Mouse (Mus musculus): Measurements from ENCODE around the gene Usp21. TPM values are rescaled to one million over a fixed set of nuclear protein-coding genes. Genes with fewer than 3 reads are reported as not detected.

Usp21 gene
- polyA plus RNA-seq, 2 experiments, result 17.4 to 18.0 TPM

DNA sequence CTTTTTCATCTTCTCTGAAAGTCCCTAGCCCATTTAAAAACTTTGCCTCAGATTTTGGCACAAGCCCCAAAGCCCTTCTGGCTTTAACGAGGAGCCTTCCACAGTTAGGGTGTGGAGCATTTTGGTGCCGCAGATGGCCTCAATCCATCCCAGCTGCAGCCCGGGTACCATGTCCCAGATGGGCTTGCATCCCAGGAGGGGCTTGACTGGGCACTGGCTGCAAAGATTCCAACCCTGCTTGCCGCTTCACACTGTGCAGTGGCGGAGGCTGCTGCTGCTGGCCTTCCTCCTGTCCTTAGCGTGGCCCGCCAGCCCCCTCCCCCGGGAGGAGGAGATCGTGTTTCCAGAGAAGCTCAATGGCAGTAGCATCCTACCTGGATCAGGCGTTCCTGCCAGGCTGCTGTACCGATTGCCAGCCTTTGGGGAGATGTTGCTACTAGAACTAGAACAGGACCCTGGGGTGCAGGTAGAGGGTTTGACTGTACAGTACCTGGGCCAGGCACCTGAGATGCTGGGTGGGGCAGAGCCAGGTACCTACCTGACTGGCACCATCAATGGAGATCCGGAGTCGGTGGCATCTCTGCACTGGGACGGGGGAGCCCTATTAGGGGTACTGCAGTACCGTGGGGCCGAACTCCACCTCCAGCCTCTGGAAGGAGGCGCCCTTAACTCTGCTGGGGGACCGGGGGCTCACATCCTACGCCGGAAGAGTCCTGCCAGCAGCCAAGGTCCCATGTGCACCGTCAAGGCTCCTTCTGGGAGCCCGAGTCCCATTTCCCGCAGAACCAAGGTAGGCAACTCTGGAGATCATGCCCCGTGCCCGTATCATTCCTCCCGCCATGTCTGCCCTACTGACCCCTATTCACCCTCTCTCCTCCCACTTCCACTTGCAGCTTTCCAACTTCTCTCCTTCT, 36.9 kb downstream of the Usp21 start, which contains the start of gene Ndufs2:
Gene Ndufs2, minus strand, starts transcription at position 709 of the 914 bp plus-strand sequence.
- H3K27ac ChIP-seq, result no peak within 1 kb of the TSS
- H3K4me2 ChIP-seq (ENCODE audit: low read depth), result peak within 1 kb of the TSS; percentile 11; the same call in 1 of the 2 replicates
- H3K27me3 ChIP-seq (ENCODE audit: control insufficient read depth, insufficient read depth, low read length), result peaks cover 25% of the 10 kb centered on the region
- no peak for DNase-seq (ENCODE audit: low read depth in 3 of 3, low spot score in 3 of 3)
- H3K4me1 ChIP-seq (replicated peaks; ENCODE audit: control insufficient read depth in 2 of 2, insufficient read depth in 2 of 2, low read length in 1 of 2), result peaks cover 12 to 16% of the 10 kb centered on the region in 2 experiments
- 30% methylated on average over 26 of the region's 26 CpGs for WGBS (ENCODE audit: insufficient replicate concordance)
- H3K9me3 ChIP-seq (ENCODE audit: control insufficient read depth, low read length), result no peaks in the 10 kb centered on the region
- no peaks in the 10 kb centered on the region for H3K36me3 ChIP-seq (replicated peaks; ENCODE audit: control insufficient read depth, insufficient read depth, low read depth)
- no peak for ATAC-seq (ENCODE audit: insufficient read depth)
- no peak within 1 kb of the TSS for H3K9ac ChIP-seq (replicated peaks)
- TF ChIP-seq CTCF (IDR thresholded peaks at IDR 0.05; ENCODE audit: low read depth), result no peak
- TF ChIP-seq EP300 (IDR thresholded peaks at IDR 0.05; ENCODE audit: low read depth), result no peak
- H3K4me3 ChIP-seq (ENCODE audit: insufficient read depth in 1 of 2, low read depth in 2 of 2, low read length in 2 of 2), result 0 out of 4 replicates have a peak within 1 kb of the TSS, but pooled peaks of 1 of the 2 experiments have one; percentile 3

GRCm38 (mm10) chr1:171249913-171250600, 37.7 kb downstream of the Usp21 start, which contains the start of gene Adamts4:
Adamts4 (plus strand) TSS chr1:171250421.
- Histone ChIP-seq H3K36me3 (replicated peaks; ENCODE audit: control insufficient read depth, insufficient read depth, low read depth) (peaks cover under 1% of the 10 kb centered on the region; the same call in 1 of the 2 replicates), H3K9ac (replicated peaks) (no peak within 1 kb of the TSS), H3K4me2 (ENCODE audit: low read depth) (peak within 1 kb of the TSS; percentile 11; the same call in 1 of the 2 replicates), H3K27ac (no peak within 1 kb of the TSS), H3K4me1 (replicated peaks; ENCODE audit: control insufficient read depth in 2 of 2, insufficient read depth in 2 of 2, low read length in 1 of 2) (peaks cover 13 to 18% of the 10 kb centered on the region in 2 experiments), H3K4me3 (ENCODE audit: insufficient read depth in 1 of 2, low read depth in 2 of 2, low read length in 2 of 2) (0 out of 4 replicates have a peak within 1 kb of the TSS, but pooled peaks of 1 of the 2 experiments have one; percentile 3), H3K9me3 (ENCODE audit: control insufficient read depth, low read length) (no peaks in the 10 kb centered on the region), H3K27me3 (ENCODE audit: control insufficient read depth, insufficient read depth, low read length) (peaks cover 25% of the 10 kb centered on the region)
- no peak for DNase-seq (ENCODE audit: low read depth in 3 of 3, low spot score in 3 of 3)
- TF ChIP-seq CTCF (IDR thresholded peaks at IDR 0.05; ENCODE audit: low read depth) (no peak), EP300 (IDR thresholded peaks at IDR 0.05; ENCODE audit: low read depth) (no peak)
- ATAC-seq (ENCODE audit: insufficient read depth), result no peak
- WGBS (ENCODE audit: insufficient replicate concordance), result 17% methylated on average over 5 of the region's 5 CpGs

- WGBS (ENCODE audit: insufficient replicate concordance), result 23% methylated on average over 3 of the region's 3 CpGs
- Histone ChIP-seq H3K27me3 (ENCODE audit: control insufficient read depth, insufficient read depth, low read length) (peaks cover 25% of the 10 kb centered on the region), H3K4me3 (ENCODE audit: insufficient read depth in 1 of 2, low read depth in 2 of 2, low read length in 2 of 2) (no peak overlapping the region), H3K27ac (no peak overlapping the region), H3K36me3 (replicated peaks; ENCODE audit: control insufficient read depth, insufficient read depth, low read depth) (peaks cover 6% of the 10 kb centered on the region; the same call in 1 of the 2 replicates), H3K9me3 (ENCODE audit: control insufficient read depth, low read length) (no peaks in the 10 kb centered on the region), H3K4me2 (ENCODE audit: low read depth) (no peak overlapping the region), H3K9ac (replicated peaks) (no peak overlapping the region), H3K4me1 (replicated peaks; ENCODE audit: control insufficient read depth in 2 of 2, insufficient read depth in 2 of 2, low read length in 1 of 2) (peaks cover 13 to 18% of the 10 kb centered on the region in 2 experiments)
- TF ChIP-seq CTCF (IDR thresholded peaks at IDR 0.05; ENCODE audit: low read depth), result no peak
- TF ChIP-seq EP300 (IDR thresholded peaks at IDR 0.05; ENCODE audit: low read depth), result no peak
- ATAC-seq (ENCODE audit: insufficient read depth), result no peak
- DNase-seq (ENCODE audit: low read depth in 3 of 3, low spot score in 3 of 3), result no peak
Observed at GRCm38 (mm10) chr1:171248386-171249226, 39.2 kb downstream of the Usp21 start.

DNA sequence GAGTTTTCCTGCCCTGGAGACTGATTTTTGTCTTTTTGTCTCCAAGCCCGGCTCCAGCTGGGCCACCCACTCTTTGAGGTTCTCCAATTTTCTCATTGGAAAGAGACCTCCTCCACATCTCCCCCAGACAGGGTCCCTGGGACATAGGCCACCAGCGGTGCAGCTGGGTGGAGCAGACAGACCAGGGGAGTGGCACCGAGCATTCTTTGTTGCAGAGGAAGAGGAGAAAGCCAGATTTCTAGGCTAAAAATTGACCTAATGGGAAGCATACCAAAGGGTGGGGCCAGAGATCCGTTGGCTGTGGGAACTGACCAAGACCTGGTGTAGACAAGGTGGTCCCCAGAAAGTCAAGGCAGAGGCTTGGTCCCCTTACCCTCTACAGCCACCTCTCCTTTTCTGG, 39.9 kb downstream of the Usp21 start:
- no peaks in the 10 kb centered on the region for H3K9me3 ChIP-seq (ENCODE audit: control insufficient read depth, low read length)
- peaks cover 23% of the 10 kb centered on the region for H3K27me3 ChIP-seq (ENCODE audit: control insufficient read depth, insufficient read depth, low read length)
- peak overlapping the region; percentile 97 for H3K4me2 ChIP-seq (ENCODE audit: low read depth)
- DNase-seq (ENCODE audit: low read depth in 3 of 3, low spot score in 3 of 3) (no peak), ATAC-seq (ENCODE audit: insufficient read depth) (no peak)
- peaks cover 13 to 18% of the 10 kb centered on the region in 2 experiments for H3K4me1 ChIP-seq (replicated peaks; ENCODE audit: control insufficient read depth in 2 of 2, insufficient read depth in 2 of 2, low read length in 1 of 2)
- WGBS (ENCODE audit: insufficient replicate concordance), result 12% methylated on average over 4 of the region's 4 CpGs
- TF ChIP-seq CTCF (IDR thresholded peaks at IDR 0.05; ENCODE audit: low read depth) (no peak), EP300 (IDR thresholded peaks at IDR 0.05; ENCODE audit: low read depth) (no peak)
- H3K27ac ChIP-seq, result peak overlapping the region; percentile 83; the same call in 1 of the 2 replicates
- peak overlapping the region; percentile 79; the same call in 1 of the 2 replicates for H3K9ac ChIP-seq (replicated peaks)
- H3K4me3 ChIP-seq (ENCODE audit: insufficient read depth in 1 of 2, low read depth in 2 of 2, low read length in 2 of 2), result peak overlapping the region; percentile 82 to 84; a peak in 3 of 4 replicates
- H3K36me3 ChIP-seq (replicated peaks; ENCODE audit: control insufficient read depth, insufficient read depth, low read depth), result peaks cover 7% of the 10 kb centered on the region; the same call in 1 of the 2 replicates
